Mouse (Mus musculus) hindbrain, embryonic 11.5 days (tissue): ENCODE results near the gene Ppp1r26. TPM values are rescaled to one million over a fixed set of nuclear protein-coding genes. Genes with fewer than 3 reads are reported as not detected.
A peak's percentile ranks its signal among the peaks of the same experiment; 100 is the strongest.

Experiments used
- ATAC-seq: fragments of 200-750 bp; cut with Nextera tagmentation; 2 replicates; pipeline ENCODE4 v1.8.0; 2017; ENCODE audit warnings: mild to moderate bottlenecking, moderate TSS enrichment, moderate library complexity; ENCODE audit not compliant: low FRiP score
- DNase-seq: peaks from one replicate; pipeline ENCODE4 v3.0.0-alpha.2; 2015; ENCODE audit warnings: low spot score
- H3K27ac ChIP-seq: fragments of 300-500 bp; sonication (generic); 2 replicates; pipeline ENCODE4 v1.5.1; 2014; ENCODE audit warnings: mild to moderate bottlenecking, low read depth, low read length
- H3K27me3 ChIP-seq: fragments of 300-500 bp; sonication (generic); 2 replicates; pipeline ENCODE4 v1.6.1; 2014; ENCODE audit warnings: mild to moderate bottlenecking, low read length, moderate library complexity, mixed read lengths; ENCODE audit not compliant: control insufficient read depth, insufficient read depth
- H3K36me3 ChIP-seq: fragments of 300-500 bp; sonication (generic); 2 replicates; pipeline ENCODE4 v1.6.1; 2014; ENCODE audit warnings: mild to moderate bottlenecking, low read length, moderate library complexity, mixed read lengths; ENCODE audit not compliant: control insufficient read depth, insufficient read depth
- H3K4me1 ChIP-seq: fragments of 300-500 bp; sonication (generic); replicated peaks from 2 replicates; pipeline ENCODE4 v1.6.1; 2014; ENCODE audit warnings: low read length, mixed read lengths; ENCODE audit not compliant: control insufficient read depth, insufficient read depth
- H3K4me2 ChIP-seq: fragments of 300-500 bp; sonication (generic); replicated peaks from 2 replicates; pipeline ENCODE4 v1.6.1; 2014; ENCODE audit warnings: mild to moderate bottlenecking, low read depth, low read length
- H3K4me3 ChIP-seq: fragments of 300-500 bp; sonication (generic); 2 replicates; pipeline ENCODE4 v1.5.1; 2014; ENCODE audit warnings: low read depth, low read length
- H3K9ac ChIP-seq: fragments of 300-500 bp; sonication (generic); 2 replicates; pipeline ENCODE4 v1.6.1; 2014; ENCODE audit warnings: low read depth, low read length
- H3K9me3 ChIP-seq: fragments of 300-500 bp; sonication (generic); 2 replicates; pipeline ENCODE4 v1.6.1; 2016; ENCODE audit warnings: low read length; ENCODE audit not compliant: control insufficient read depth
- WGBS: fragments of 180-500 bp; shearing (Covaris S2); extraction: QIAGEN DNeasy Blood & Tissue Kit; methylation state at CpG from one replicate; pipeline ENCODE4 v1.1.7; 2014; 5-methylcytosine and 5-hydroxymethylcytosine counted together
- polyA plus RNA-seq: library from polyadenylated mRNA; unstranded; fragments of >200 nt; fragmentation: Nextera tagmentation; extraction: Ambion mirVana; gene quantifications from 2 replicates; pipeline ENCODE4 v1.2.1, GENCODE M21; 2014

The Ppp1r26 gene
- polyA plus RNA-seq, 1 experiment from 2014 or later, result 3.4 TPM

- 67% methylated on average over 6 of the region's 6 CpGs for WGBS
- DNase-seq, result no peak
- no peak overlapping the region for H3K4me3 ChIP-seq
- no peaks in the 10 kb centered on the region for H3K9me3 ChIP-seq
- H3K36me3 ChIP-seq, result no peaks in the 10 kb centered on the region
- H3K4me1 ChIP-seq, result no peaks in the 10 kb centered on the region
- no peak for ATAC-seq
- H3K4me2 ChIP-seq, result no peak overlapping the region
- no peaks in the 10 kb centered on the region for H3K27me3 ChIP-seq
- no peak overlapping the region for H3K9ac ChIP-seq
- H3K27ac ChIP-seq, result no peak overlapping the region
Measured at GRCm38 (mm10) chr2:28430846-28431245, 15.8 kb upstream of the Ppp1r26 start.

- H3K9ac ChIP-seq, result no peak overlapping the region
- no peaks in the 10 kb centered on the region for H3K36me3 ChIP-seq
- no peak overlapping the region for H3K4me3 ChIP-seq
- 39% methylated on average over 1 of the region's 1 CpGs for WGBS
- DNase-seq, result no peak
- ATAC-seq, result no peak
- H3K4me2 ChIP-seq, result no peak overlapping the region
- H3K9me3 ChIP-seq, result no peaks in the 10 kb centered on the region
- no peak overlapping the region for H3K27ac ChIP-seq
- no peaks in the 10 kb centered on the region for H3K4me1 ChIP-seq
- H3K27me3 ChIP-seq, result no peaks in the 10 kb centered on the region
Measured at GRCm38 (mm10) chr2:28432811-28433210, 13.8 kb upstream of the Ppp1r26 start.

GRCm38 (mm10) chr2:28433512-28433911 is 13.1 kb upstream of the Ppp1r26 start:
- H3K36me3 ChIP-seq, result no peaks in the 10 kb centered on the region
- no peak overlapping the region for H3K27ac ChIP-seq
- H3K4me3 ChIP-seq, result no peak overlapping the region
- no peak for ATAC-seq
- WGBS, result 0% methylated on average over 1 of the region's 2 CpGs
- no peak for DNase-seq
- H3K27me3 ChIP-seq, result no peaks in the 10 kb centered on the region
- no peaks in the 10 kb centered on the region for H3K4me1 ChIP-seq
- no peak overlapping the region for H3K4me2 ChIP-seq
- H3K9ac ChIP-seq, result no peak overlapping the region
- no peaks in the 10 kb centered on the region for H3K9me3 ChIP-seq

GRCm38 (mm10) chr2:28435401-28435800 is 11.2 kb upstream of the Ppp1r26 start:
- no peaks in the 10 kb centered on the region for H3K9me3 ChIP-seq
- DNase-seq (no peak), ATAC-seq (no peak)
- H3K4me1 ChIP-seq, result no peaks in the 10 kb centered on the region
- WGBS, result 94% methylated on average over 11 of the region's 11 CpGs
- H3K27ac ChIP-seq, result no peak overlapping the region
- no peak overlapping the region for H3K9ac ChIP-seq
- no peaks in the 10 kb centered on the region for H3K27me3 ChIP-seq
- H3K36me3 ChIP-seq, result no peaks in the 10 kb centered on the region
- no peak overlapping the region for H3K4me3 ChIP-seq
- no peak overlapping the region for H3K4me2 ChIP-seq

- Histone ChIP-seq H3K4me3 (no peak overlapping the region), H3K9me3 (no peaks in the 10 kb centered on the region), H3K27me3 (no peaks in the 10 kb centered on the region), H3K27ac (no peak overlapping the region), H3K4me2 (no peak overlapping the region), H3K9ac (no peak overlapping the region), H3K4me1 (no peaks in the 10 kb centered on the region), H3K36me3 (no peaks in the 10 kb centered on the region)
- no peak for ATAC-seq
- DNase-seq, result no peak
- WGBS, result 80% methylated on average over 6 of the region's 6 CpGs
Measured at GRCm38 (mm10) chr2:28440842-28441241, 5.8 kb upstream of the Ppp1r26 start.

GRCm38 (mm10) chr2:28445082-28445481 is 1.5 kb upstream of the Ppp1r26 start:
- no peak for DNase-seq
- Histone ChIP-seq H3K27me3 (no peaks in the 10 kb centered on the region), H3K36me3 (no peaks in the 10 kb centered on the region), H3K4me2 (no peak overlapping the region), H3K9me3 (no peaks in the 10 kb centered on the region), H3K4me1 (peaks cover 4% of the 10 kb centered on the region; the same call in 1 of the 2 replicates), H3K9ac (no peak overlapping the region), H3K27ac (no peak overlapping the region), H3K4me3 (no peak overlapping the region)
- WGBS, result 77% methylated on average over 4 of the region's 4 CpGs
- ATAC-seq, result no peak

- H3K4me3 ChIP-seq, result peak overlapping the region; percentile 77
- peaks cover 4% of the 10 kb centered on the region; the same call in 1 of the 2 replicates for H3K4me1 ChIP-seq
- no peaks in the 10 kb centered on the region for H3K9me3 ChIP-seq
- H3K9ac ChIP-seq, result peak overlapping the region; percentile 85
- ATAC-seq (0 out of 2 replicates have a peak, but pooled peaks have one; percentile 7), DNase-seq (no peak)
- no peaks in the 10 kb centered on the region for H3K27me3 ChIP-seq
- WGBS, result 17% methylated on average over 5 of the region's 5 CpGs
- H3K27ac ChIP-seq, result peak overlapping the region; percentile 42; the same call in 1 of the 2 replicates
- no peaks in the 10 kb centered on the region for H3K36me3 ChIP-seq
- H3K4me2 ChIP-seq, result peak overlapping the region; percentile 93
Measured at GRCm38 (mm10) chr2:28446181-28446514, 452 bp upstream of the Ppp1r26 start.

GRCm38 (mm10) chr2:28447315-28447670 is 693 bp downstream of the Ppp1r26 start:
- H3K27ac ChIP-seq, result no peak overlapping the region; the same call in 1 of the 2 replicates
- peak overlapping the region; percentile 85 for H3K9ac ChIP-seq
- peak overlapping the region; percentile 93 for H3K4me2 ChIP-seq
- no peaks in the 10 kb centered on the region for H3K27me3 ChIP-seq
- DNase-seq (no peak), ATAC-seq (0 out of 2 replicates have a peak, but pooled peaks have one; percentile 43)
- peaks cover 4% of the 10 kb centered on the region; the same call in 1 of the 2 replicates for H3K4me1 ChIP-seq
- WGBS, result 9% methylated on average over 11 of the region's 11 CpGs
- peak overlapping the region; percentile 77 for H3K4me3 ChIP-seq
- no peaks in the 10 kb centered on the region for H3K9me3 ChIP-seq
- no peaks in the 10 kb centered on the region for H3K36me3 ChIP-seq

- Histone ChIP-seq H3K4me1 (peaks cover 4% of the 10 kb centered on the region; the same call in 1 of the 2 replicates), H3K27me3 (no peaks in the 10 kb centered on the region), H3K4me3 (no peak overlapping the region), H3K9me3 (no peaks in the 10 kb centered on the region), H3K9ac (no peak overlapping the region), H3K4me2 (no peak overlapping the region), H3K27ac (no peak overlapping the region), H3K36me3 (no peaks in the 10 kb centered on the region)
- DNase-seq, result no peak
- ATAC-seq, result no peak
- 93% methylated on average over 11 of the region's 11 CpGs for WGBS
Measured at GRCm38 (mm10) chr2:28451663-28452062, 5.1 kb downstream of the Ppp1r26 start.
